Mouse (Mus musculus) heart, adult 11 months (tissue): Measurements from ENCODE around the gene Tnip3.

Source experiments
- DNase-seq: peaks from one replicate; pipeline ENCODE4 v3.0.0; 2022

Tnip3 gene

DNA sequence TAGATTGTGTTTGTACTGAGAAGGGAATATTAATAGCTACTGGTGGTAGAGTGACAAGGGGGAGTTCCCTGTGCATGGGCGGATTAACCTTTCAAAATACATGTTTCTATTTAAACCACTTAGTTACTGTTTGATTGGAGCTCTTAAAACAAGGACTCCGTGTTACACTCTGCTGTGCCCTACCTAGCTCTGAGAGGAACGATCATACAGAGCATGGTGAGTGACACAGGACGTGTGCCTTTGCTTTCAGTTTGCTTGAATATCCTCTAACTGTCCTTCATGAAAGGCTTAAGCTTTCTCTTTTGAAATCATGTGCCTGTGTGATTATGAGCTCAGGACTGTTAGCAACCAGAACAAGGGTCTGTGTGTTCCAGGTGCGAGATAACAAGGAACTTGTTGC lies at the start of gene Tnip3:
Tnip3 (plus strand) TSS at position 122 of the 400 bp plus-strand sequence.
- DNase-seq = peak; percentile 78

DNA sequence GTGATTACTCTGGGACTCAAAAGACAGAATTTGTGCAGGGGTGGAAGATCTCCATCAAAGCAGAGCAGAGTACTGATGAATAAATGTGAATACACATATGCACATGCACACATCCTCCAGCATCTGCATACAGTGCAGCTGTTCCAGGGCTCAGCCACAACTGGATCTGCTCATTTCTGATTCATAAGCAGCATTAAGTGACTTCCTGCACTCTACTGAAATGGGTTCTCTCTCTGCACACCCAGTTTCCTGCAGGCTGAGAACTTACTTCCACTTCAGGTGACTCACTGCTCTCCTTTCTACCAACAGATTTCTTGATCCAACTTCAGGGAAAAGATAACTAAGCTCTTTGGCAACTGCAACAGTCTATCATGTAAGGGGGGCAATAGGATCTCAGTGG lies 26.3 kb upstream of the Tnip3 start:
- no peak for DNase-seq

GRCm38 (mm10) chr6:65510051-65510669 lies 15.0 kb upstream of the Tnip3 start:
- DNase-seq = no peak

- no peak for DNase-seq
Observed at GRCm38 (mm10) chr6:65513813-65514212, 11.3 kb upstream of the Tnip3 start.

DNA sequence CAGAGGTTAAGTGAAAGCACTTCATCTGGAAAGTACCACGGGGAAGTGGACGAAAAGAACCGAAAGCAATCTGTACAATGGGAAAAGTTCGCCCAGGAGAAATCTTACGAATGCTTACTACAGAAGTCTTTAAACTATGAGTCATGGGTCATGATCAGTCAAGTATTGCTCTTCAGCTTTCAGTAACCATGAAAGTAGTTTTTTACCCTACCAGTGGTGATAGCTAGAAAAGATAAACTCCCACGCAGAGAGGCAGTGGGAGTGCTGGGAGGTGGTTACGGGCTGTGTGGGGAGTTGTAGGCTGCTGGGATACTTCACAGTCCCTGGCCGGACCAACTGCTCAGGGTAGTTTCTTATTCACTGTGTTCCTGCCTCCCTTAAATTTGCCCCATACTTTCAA lies 8.4 kb upstream of the Tnip3 start:
- DNase-seq = peak; percentile 91

DNA sequence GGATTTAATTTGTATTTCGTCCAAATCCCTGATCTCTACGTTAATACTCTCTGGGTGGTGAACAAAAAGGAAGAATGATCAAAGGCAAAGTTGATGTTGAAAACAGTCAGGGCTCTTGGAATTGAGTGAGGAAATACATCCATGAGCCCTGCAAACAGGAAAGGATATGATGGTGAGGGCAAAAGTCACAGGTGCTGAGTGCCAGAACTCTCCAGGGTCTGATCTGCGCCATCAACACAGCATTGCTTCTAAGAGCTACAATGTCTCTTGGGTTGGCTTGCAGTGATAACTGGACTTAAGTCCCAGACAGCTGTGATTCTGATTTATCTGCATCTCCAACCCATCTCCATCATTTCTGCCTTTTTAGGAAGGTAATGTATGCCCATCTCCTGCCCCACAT lies 4.3 kb upstream of the Tnip3 start:
- peak; percentile 92 for DNase-seq

DNA sequence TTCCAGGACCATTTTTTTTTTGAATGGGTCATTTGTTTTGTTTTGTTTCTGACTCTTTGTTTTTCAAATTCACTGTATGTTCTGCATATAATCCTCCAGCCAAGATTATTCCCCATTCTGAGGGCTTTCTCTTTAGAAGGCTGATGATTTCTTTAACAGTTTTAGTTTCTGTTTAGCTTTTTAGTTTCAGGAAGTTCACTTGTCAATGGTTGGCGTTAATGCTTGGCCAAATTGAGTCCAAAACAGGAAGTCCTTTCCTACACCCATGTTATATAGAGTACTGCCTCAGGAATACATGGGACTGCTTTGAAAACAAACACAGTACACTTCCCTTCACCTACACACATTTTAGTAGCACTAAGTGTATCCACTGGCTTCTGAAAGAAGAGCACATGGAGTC lies 2.8 kb downstream of the Tnip3 start:
- peak; percentile 89 for DNase-seq

DNA sequence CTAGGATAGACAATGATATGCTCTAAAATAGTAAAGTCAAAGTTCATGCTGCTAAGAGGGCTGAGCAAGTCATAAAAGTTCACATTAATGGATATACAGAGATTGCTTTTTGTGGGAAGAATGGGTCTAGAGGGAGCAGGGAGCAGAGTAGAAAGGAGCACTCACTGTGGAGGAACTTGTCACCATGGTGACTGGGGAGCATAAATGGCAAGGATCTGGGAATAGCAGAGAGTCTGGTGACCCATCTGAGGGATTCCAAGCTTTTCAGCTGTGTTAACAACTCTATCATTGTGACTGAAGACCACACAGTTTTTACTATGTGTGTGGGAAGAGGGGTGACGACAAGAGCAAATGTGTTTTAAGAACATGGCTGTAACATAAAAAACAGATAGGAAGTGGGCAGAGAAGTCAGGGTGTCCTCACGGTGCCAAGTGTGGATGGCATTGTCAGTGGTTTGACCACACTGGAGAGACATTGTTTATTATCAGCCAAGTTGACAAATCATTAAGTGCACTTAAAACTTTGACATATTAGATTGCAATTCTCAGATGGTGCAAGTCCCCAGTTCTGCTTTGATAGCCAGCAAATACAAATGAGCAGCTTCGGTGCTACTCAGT lies 6.2 kb downstream of the Tnip3 start:
- no peak for DNase-seq

DNA sequence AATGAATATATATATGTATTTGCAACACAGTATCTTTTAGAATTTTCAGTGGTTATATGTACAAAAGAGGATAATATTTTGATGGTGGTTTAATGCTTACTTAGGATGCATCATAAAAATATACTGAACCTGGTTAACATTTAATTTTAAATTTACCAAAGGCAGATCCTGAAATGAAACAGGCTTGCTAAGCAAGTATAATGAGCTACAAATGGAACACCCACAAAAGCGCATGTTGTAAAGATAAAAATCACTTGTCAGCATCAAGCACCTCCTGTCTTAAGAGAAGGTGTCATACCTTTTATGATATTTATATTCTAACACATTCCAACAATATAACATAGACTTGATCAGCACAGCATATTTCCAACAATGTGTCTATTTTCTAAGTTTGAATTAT lies 8.6 kb downstream of the Tnip3 start:
- no peak for DNase-seq

DNA sequence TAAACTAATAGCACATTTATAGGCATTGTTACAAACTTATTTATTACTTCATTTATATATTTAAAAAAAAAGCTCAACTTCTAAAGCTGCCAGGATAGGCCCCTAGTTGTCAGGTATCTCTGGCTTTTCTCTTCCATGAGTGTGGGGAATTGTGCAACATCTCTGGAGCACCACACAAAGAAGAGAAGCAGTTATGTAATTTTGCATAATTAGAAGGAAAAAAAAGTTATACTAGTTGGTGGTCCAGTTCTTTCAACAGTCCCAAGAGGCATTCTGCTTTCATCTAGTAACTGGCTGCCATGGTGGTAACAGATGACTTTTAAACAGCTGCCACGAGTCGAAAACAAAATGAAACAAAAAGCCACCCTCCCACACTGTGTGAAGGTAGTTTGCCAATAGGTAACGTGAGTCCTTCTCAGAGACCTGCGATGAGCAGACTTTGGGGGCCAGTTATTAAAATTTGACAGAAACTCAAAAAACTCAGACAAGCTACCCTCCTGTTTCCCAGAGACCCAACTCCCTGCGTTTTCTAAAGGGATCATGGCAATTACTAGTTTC lies 12.3 kb downstream of the Tnip3 start:
- DNase-seq = peak; percentile 88

DNA sequence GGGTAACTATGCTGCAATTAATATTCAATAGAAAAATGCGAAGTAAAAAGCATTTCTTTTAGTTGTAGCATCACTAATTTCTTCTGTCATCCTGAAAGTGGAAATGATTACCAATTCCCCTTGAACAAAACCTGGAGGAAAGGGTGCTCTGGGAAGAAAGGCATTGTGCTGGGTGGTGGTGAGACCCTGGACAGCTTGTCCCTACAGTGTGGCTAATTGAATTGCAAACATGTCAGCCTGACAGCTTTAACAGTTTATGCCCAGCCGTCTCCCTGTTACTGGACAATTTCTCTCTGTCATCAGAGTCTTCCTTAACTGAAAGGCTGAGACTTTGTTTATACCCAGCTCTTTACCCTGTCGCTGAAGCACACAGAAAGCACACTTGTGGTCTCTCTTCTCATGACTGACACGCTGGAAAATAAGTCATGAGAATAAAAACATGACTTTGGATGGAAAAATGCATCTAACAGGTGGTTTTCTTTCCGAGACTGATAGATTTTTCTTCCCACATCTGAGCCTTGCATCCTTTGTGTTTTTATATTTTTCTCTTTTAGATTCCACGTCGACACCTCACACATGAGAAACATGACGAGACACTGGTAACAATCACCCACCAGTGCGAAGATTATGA lies 13.0 kb downstream of the Tnip3 start:
- DNase-seq = no peak

DNA sequence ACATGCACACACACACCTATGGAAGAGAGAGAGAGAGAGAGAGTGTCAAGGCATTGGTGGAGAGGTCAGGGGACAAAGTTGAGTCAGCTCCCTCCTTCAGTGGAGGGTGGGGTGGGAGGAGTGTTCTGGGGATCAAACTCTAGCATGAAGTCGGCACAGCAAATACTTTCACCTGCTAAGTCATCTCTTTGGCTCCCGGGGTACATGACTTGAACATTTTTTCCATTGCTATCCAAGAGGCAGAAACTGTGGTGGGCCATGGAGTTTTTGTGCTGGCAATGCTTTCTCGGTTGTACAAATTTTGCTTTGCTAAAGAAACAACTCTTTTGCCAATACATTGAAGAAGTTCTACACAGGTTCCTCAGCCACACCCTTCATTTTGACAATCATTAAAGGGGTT lies 13.8 kb downstream of the Tnip3 start:
- peak; percentile 79 for DNase-seq

DNA sequence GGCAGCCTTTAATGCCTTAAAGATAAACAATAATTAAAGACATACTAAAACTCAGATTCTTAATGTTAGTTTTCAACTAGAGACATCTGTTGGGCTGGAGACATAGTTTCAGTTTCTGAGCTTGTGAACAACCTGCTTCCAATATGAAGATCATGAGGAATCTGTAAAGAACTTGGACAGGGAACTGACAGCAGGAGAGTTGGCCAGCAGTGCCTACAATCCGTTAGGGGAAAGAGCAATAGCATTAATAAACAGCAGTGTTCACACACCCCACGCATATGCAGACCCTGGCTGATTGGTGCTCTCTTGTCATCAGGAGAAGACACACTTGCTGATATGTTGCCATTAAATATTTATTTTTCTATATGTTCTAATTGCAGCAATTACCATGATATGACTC lies 15.0 kb downstream of the Tnip3 start:
- peak; percentile 80 for DNase-seq

- peak; percentile 91 for DNase-seq
Observed at GRCm38 (mm10) chr6:65541094-65541493, 16.0 kb downstream of the Tnip3 start.

- DNase-seq = no peak
Observed at GRCm38 (mm10) chr6:65542391-65542790, 17.3 kb downstream of the Tnip3 start.

DNA sequence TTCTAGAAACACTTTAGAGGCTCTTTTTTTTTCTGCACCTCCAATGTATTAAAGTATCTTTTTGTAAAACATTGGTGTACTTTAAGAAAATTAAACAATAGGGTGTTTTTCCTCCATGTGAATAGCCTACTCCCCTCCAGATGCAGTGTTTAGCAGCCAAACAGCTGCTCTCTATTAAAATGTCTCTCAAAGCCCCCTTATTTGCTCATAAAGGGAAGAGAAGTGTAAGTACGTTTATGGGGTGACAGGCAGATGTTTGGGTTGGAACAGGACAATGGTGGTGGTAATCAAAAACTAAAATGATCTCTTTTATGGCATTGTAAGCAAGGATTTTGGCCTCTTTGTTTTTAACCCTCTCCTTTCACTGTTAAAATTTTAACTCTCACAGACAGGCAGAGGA lies 17.8 kb downstream of the Tnip3 start:
- no peak for DNase-seq

- no peak for DNase-seq
Observed at GRCm38 (mm10) chr6:65563887-65564656, 39.0 kb downstream of the Tnip3 start.

DNA sequence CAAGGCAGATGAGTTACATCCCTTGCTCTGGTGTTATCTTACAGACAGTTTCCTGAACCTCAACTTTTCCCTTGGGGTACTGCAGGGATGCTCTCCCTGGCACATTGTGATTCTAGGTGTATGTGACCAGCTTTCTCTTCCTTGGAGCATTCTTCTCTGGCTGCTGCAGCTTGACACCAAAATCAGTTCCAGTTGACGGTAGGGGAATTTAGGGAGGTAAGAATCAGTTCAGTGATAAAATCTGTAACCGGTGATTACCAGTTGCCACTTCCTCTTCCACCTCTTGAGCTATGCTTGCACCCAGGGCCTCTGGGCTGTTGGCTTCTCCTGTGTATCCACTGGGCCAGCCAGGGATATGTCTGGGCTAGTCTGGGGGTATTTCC lies 39.5 kb downstream of the Tnip3 start:
- no peak for DNase-seq

DNA sequence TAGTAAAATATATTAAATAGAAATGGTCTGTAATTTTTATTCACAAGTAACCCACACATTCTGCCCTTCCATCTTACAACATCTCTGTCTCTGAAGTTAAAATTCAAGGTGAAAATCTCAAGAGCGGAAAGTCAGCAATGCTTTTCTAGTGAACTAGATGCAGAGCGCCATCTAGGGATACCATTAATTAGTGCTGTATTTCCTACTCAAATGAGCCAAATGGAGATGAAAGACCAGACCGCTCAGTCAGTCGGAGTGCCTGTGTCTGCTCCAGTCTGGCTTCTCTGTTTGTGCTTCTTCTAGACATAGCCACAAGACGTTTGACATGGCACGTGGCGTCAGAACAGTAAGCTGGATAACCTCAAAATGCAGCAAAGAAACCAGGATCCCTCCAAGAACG lies 44.6 kb downstream of the Tnip3 start:
- no peak for DNase-seq

- DNase-seq = no peak
Observed at GRCm38 (mm10) chr6:65578151-65578973, 53.2 kb downstream of the Tnip3 start.

DNA sequence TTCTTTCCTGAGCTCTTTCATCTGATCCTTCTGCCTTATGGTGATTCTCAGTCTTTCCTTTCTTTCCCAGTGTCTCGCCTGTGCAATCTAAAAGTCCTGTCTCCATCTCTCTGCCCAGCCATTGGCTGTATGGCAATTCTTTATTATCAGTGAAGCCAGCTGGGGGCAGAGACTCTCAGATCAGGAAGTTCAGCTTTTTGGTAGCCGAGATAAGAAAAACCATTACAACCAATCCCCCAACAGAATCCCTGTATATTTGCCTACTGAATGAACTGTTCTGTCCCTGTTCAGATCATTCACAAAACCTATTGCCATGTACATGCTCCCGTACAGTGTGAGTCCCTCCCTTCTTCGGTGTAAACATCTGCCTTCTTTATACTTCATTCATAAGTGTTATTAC lies 57.9 kb downstream of the Tnip3 start:
- DNase-seq = no peak

DNA sequence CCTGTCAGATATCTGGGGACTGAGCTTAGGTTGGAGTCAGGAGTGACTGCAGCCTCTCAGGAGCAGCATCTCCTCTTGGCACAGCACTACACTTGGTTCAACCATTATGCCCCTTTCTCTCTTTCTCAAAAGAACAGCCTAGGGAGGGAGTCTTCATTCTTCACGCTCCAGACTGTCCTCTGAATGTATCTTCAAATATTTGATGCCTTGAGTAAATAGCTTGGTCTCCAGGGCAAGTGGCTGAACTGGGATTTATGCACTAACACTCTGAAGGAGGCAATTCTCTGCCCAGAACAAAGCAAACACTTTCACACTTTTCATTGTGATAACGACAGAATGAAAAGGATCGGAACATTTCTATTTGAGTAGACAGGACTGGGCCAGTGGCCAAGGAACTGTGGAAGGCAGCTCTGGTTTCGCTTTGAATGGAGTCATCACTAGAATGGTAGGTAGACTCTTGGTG lies 59.8 kb downstream of the Tnip3 start:
- DNase-seq = peak; percentile 93
